Mouse (Mus musculus) intestine, postnatal 0 days (tissue): Measurements from ENCODE around the gene Kcnk12. TPM values are rescaled to one million over a fixed set of nuclear protein-coding genes. Genes with fewer than 3 reads are reported as not detected.

ENCODE experiments used
- ATAC-seq: fragments of 200-750 bp; cut with Nextera tagmentation; 2 replicates; pipeline ENCODE4 v1.8.0; 2017; ENCODE audit warnings: mild to moderate bottlenecking, moderate TSS enrichment, moderate library complexity
- H3K27ac ChIP-seq: fragments of 300-500 bp; sonication (generic); 2 replicates; pipeline ENCODE4 v1.5.1; 2014; ENCODE audit warnings: mild to moderate bottlenecking, low read depth, low read length, moderate library complexity
- H3K27me3 ChIP-seq: fragments of 300-500 bp; sonication (generic); replicated peaks from 2 replicates; pipeline ENCODE4 v1.6.1; 2014; ENCODE audit warnings: low read length, mixed read lengths; ENCODE audit not compliant: control insufficient read depth, insufficient read depth
- H3K36me3 ChIP-seq: fragments of 300-500 bp; sonication (generic); 2 replicates; pipeline ENCODE4 v1.6.1; 2014; ENCODE audit warnings: mild to moderate bottlenecking, moderate library complexity; ENCODE audit not compliant: control insufficient read depth, insufficient read depth
- H3K4me1 ChIP-seq: fragments of 300-500 bp; sonication (generic); replicated peaks from 2 replicates; pipeline ENCODE4 v1.6.1; 2014; ENCODE audit warnings: antibody characterized with exemption, low read length, mixed read lengths; ENCODE audit not compliant: control insufficient read depth, insufficient read depth
- H3K4me2 ChIP-seq: fragments of 300-500 bp; sonication (generic); replicated peaks from 2 replicates; pipeline ENCODE4 v1.6.1; 2014; ENCODE audit warnings: low read depth, mild to moderate bottlenecking, moderate library complexity
- H3K4me3 ChIP-seq: fragments of 300-500 bp; sonication (generic); 2 replicates; pipeline ENCODE4 v1.5.1; 2014; ENCODE audit warnings: low read depth, low read length
- H3K9ac ChIP-seq: fragments of 300-500 bp; sonication (generic); 2 replicates; pipeline ENCODE4 v1.6.1; 2014; ENCODE audit warnings: mild to moderate bottlenecking, low read depth, low read length
- H3K9me3 ChIP-seq: fragments of 300-500 bp; sonication (generic); 2 replicates; pipeline ENCODE4 v1.6.1; 2016; ENCODE audit warnings: mixed run types; ENCODE audit not compliant: control insufficient read depth
- CTCF ChIP-seq: sonication (generic); IDR thresholded peaks from 2 replicates; pipeline ENCODE4 v1.5.1; 2016; ENCODE audit warnings: low read depth, mild to moderate bottlenecking, control low read depth, antibody characterized with exemption, moderate library complexity
- WGBS: fragments of 180-500 bp; shearing (Covaris S2); extraction: QIAGEN DNeasy Blood & Tissue Kit; methylation state at CpG from one replicate; pipeline ENCODE4 v1.1.7; 2014; 5-methylcytosine and 5-hydroxymethylcytosine counted together
- polyA plus RNA-seq: library from polyadenylated mRNA; unstranded; fragments of >200 nt; fragmentation: Nextera tagmentation; extraction: Ambion mirVana; gene quantifications from 2 replicates; pipeline ENCODE4 v1.2.1, GENCODE M21; 2015

Kcnk12 gene
- polyA plus RNA-seq, 1 experiment from 2014 or later = not detected

- H3K4me1 ChIP-seq = no peaks in the 10 kb centered on the region
- H3K27me3 ChIP-seq = no peaks in the 10 kb centered on the region
- H3K27ac ChIP-seq = no peak overlapping the region
- no peak overlapping the region for H3K9ac ChIP-seq
- no peaks in the 10 kb centered on the region for H3K9me3 ChIP-seq
- no peak overlapping the region for H3K4me3 ChIP-seq
- H3K4me2 ChIP-seq = no peak overlapping the region
- ATAC-seq = no peak
- H3K36me3 ChIP-seq = no peaks in the 10 kb centered on the region
- no peak for TF ChIP-seq CTCF
- WGBS = 54% methylated on average over 7 of the region's 7 CpGs
Observed at GRCm38 (mm10) chr17:87763146-87763545, 34.6 kb downstream of the Kcnk12 start.

GRCm38 (mm10) chr17:87760315-87760714 lies 37.5 kb downstream of the Kcnk12 start:
- Histone ChIP-seq H3K9ac (no peak overlapping the region), H3K27ac (no peak overlapping the region), H3K36me3 (no peaks in the 10 kb centered on the region), H3K4me2 (no peak overlapping the region), H3K4me3 (no peak overlapping the region), H3K4me1 (no peaks in the 10 kb centered on the region), H3K9me3 (no peaks in the 10 kb centered on the region), H3K27me3 (no peaks in the 10 kb centered on the region)
- no peak for ATAC-seq
- no peak for TF ChIP-seq CTCF
- 82% methylated on average over 4 of the region's 4 CpGs for WGBS

DNA sequence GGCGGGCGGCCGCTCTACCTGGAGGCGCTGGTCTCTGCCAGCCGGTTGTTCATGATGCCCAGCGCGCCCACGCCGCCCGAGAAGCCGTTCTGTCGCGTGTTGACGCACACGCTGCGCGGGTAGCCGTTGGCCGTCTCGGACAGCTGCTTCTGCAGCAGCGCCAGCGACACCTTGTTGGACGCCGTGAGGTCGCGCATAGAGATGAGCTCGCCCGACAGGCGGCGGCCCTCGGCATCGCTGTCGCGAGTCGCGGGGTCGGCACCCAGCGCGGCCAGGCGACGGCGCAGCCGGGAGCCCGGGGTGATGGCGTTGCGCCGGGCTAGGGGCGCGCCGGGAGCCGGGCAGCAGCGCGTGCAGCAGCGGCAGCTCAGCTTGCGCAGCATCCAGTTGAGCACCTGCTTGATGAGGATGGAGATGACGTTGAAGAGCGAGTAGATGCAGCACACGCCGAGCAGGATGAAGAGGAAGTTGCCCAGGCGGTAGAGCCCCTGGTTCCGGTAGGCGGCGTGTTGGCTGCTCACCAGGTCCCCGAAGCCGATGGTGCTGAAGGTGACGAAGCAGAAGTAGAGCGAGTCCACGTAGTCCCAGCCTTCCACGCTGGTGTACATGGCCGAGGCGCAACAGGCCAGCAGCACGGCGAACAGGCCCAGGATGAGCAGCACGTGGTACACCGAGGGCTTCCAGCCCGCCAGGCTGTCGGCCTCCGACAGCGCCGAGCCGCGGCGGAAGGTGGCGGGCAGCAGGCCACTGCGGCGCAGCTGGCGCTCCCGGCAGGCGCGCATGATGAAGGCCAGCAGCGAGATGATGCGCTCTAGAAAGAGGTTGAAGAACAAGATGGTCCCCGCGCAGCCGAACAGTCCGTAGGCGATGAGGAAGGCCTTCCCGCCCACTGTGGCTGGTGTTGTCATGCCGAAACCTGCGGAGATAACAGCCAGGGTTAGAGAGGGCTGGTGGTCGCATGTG lies 51.6 kb downstream of the Kcnk12 start:
- peak; percentile 49 for ATAC-seq
- H3K4me1 ChIP-seq = no peaks in the 10 kb centered on the region
- WGBS = 2% methylated on average over 101 of the region's 101 CpGs

GRCm38 (mm10) chr17:87744985-87745925 lies 52.5 kb downstream of the Kcnk12 start:
- WGBS = 15% methylated on average over 31 of the region's 32 CpGs
- Histone ChIP-seq H3K4me2 (peak overlapping the region; percentile 96), H3K4me1 (no peaks in the 10 kb centered on the region), H3K9ac (no peak overlapping the region), H3K36me3 (no peaks in the 10 kb centered on the region), H3K4me3 (peak overlapping the region; percentile 69), H3K9me3 (no peaks in the 10 kb centered on the region), H3K27ac (no peak overlapping the region), H3K27me3 (peaks cover 39% of the 10 kb centered on the region)
- no peak for TF ChIP-seq CTCF
- no peak for ATAC-seq

More for the DNA sequence above, 51.6 kb downstream of the Kcnk12 start:
- no peaks in the 10 kb centered on the region for H3K36me3 ChIP-seq
- H3K27me3 ChIP-seq = peaks cover 39% of the 10 kb centered on the region
- no peak overlapping the region for H3K9ac ChIP-seq
- peak overlapping the region; percentile 96 for H3K4me2 ChIP-seq
- no peak overlapping the region for H3K27ac ChIP-seq
- peak; percentile 43 for TF ChIP-seq CTCF
- H3K4me3 ChIP-seq = peak overlapping the region; percentile 69
- H3K9me3 ChIP-seq = no peaks in the 10 kb centered on the region

- no peak overlapping the region for H3K4me2 ChIP-seq
- no peaks in the 10 kb centered on the region for H3K36me3 ChIP-seq
- no peak overlapping the region for H3K27ac ChIP-seq
- no peaks in the 10 kb centered on the region for H3K9me3 ChIP-seq
- H3K9ac ChIP-seq = no peak overlapping the region
- no peak for ATAC-seq
- no peak overlapping the region for H3K4me3 ChIP-seq
- H3K27me3 ChIP-seq = 0 out of 2 replicates have a peak, but pooled peaks cover 3% of the 10 kb centered on the region
- 41% methylated on average over 1 of the region's 1 CpGs for WGBS
- H3K4me1 ChIP-seq = no peaks in the 10 kb centered on the region
- no peak for TF ChIP-seq CTCF
Observed at GRCm38 (mm10) chr17:87739835-87740234, 58.0 kb downstream of the Kcnk12 start.

GRCm38 (mm10) chr17:87737144-87737543 lies 60.6 kb downstream of the Kcnk12 start:
- Histone ChIP-seq H3K27ac (no peak overlapping the region), H3K9me3 (no peaks in the 10 kb centered on the region), H3K36me3 (no peaks in the 10 kb centered on the region), H3K27me3 (no peaks in the 10 kb centered on the region), H3K4me3 (no peak overlapping the region), H3K4me2 (no peak overlapping the region), H3K4me1 (no peaks in the 10 kb centered on the region), H3K9ac (no peak overlapping the region)
- TF ChIP-seq CTCF = no peak
- WGBS = 84% methylated on average over 3 of the region's 3 CpGs
- no peak for ATAC-seq
